Mouse (Mus musculus) ovary, adult 18-20 months (tissue): ENCODE data around the gene Cdh6.

Source experiments
- DNase-seq: peaks from one replicate; pipeline ENCODE4 v3.0.0; 2022; ENCODE audit warnings: low spot score, mixed read lengths

Cdh6 gene

GRCm38 (mm10) chr15:13057728-13058127 lies 115.7 kb downstream of the Cdh6 start:
- no peak for DNase-seq

DNA sequence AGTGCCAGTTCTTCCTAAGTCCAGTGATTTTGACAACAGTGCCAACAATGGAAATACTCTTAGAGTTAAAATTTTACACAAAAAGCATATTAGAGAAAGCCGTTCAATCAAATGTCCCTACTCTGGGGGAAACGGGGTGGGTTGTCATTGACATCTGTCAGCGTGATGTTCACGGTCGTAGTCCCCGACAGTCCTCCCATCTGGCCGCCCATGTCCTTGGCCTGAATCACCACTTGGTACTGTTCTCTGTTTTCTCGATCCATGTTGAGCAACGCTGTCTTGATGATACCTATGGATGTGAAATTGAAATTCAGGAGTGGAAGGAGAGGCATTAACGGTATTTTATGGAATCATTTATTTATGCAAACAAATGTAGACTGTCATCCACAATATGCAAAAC lies 116.2 kb downstream of the Cdh6 start:
- DNase-seq = no peak

- DNase-seq = no peak
Measured at GRCm38 (mm10) chr15:13047910-13048309, 125.6 kb downstream of the Cdh6 start.

DNA sequence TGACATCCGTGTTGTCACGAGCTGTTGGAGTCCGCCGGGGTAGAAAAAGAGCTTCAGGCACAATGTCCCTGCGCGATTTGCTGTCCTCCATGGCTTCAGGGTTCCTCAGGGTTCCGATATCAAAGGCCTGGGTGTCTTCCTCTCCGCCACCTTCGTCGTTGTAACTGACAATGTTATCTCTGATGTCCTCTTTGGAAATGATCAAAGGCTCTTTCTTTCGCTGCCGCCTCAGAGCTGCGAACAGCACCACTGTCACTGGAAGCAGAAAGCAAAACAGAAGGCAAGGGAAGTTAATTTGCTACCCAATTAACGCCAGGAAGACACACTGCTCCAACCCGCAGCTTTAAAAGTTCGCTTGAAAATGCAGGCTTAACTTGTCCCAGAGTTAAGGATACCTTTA lies 139.0 kb downstream of the Cdh6 start:
- no peak for DNase-seq

DNA sequence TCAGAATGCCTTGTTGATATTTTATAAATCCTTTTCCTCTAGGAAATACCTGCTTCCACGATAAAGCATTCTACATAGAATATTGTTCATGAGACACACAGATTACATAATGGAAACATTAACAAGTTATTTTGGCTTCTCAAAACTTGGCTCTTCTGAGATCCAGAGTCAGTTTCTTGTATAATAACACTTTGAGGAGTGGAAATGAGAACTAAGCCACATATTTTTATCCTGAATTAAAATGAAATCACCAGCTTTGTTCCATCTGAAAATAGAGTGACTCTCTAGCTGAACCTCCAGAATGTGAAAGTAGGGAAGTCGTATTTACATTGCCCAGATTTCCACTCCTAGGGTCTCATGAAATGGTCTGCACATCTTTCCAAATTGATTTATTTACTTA lies 142.8 kb downstream of the Cdh6 start:
- no peak for DNase-seq

DNA sequence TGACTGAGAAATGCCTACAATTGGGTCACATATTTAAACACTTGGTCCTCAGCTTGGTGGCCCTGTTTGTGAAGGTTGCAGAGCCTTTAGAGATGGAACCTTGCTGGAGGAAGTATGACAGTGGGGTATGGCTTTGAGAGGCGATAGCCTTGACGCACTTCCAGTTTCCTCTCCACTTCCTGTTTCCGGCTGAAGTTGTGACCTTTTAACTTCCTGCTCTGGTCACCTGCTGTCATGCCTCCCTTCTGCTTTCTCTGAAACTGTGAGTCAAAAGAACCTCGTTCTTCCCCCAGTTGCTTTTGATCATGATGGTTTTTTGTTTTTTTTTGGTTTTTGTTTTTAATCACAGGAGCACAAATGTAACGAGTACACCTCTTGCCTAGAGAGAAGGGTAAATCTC lies 146.0 kb downstream of the Cdh6 start:
- DNase-seq = no peak

GRCm38 (mm10) chr15:13016756-13017357 lies 156.6 kb downstream of the Cdh6 start:
- no peak for DNase-seq

DNA sequence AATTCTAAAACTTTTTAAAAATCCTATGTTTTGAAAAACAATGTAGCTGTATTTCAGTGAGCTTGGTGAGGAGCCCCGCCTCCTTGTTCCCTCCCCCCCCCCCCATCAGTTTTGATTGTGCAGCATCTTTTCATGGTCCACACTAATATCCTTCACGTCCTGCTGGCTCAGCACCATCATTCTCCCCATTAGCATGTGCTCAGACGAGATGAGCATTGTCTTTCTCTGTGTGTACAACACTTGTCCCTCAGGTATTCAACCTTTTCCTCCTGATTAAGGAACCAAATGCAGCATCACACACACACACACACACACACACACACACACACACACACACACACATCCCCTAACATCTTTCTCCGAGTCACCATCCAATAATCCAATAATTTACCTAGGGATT lies 164.7 kb downstream of the Cdh6 start:
- no peak for DNase-seq

- no peak for DNase-seq
Measured at GRCm38 (mm10) chr15:13005934-13006333, 167.5 kb downstream of the Cdh6 start.

DNA sequence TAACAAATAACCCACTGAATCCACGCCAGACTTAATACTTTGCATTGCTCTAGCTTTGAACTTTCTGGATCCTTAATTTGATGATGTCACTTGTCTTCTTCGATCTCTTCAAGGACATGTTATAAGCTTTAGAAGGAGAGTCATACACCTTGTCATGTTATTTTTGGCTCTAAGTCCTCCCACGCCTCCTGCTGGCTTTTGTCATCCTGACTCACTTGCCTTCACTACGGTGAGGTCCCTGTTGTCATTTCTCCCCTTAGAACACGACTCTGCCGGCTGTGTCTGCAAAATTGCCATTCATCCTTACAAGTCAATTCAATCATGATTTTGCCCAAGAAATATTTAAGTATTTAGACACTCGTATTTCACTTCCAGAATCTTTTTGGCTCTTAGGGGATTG lies 171.9 kb downstream of the Cdh6 start:
- DNase-seq = no peak

DNA sequence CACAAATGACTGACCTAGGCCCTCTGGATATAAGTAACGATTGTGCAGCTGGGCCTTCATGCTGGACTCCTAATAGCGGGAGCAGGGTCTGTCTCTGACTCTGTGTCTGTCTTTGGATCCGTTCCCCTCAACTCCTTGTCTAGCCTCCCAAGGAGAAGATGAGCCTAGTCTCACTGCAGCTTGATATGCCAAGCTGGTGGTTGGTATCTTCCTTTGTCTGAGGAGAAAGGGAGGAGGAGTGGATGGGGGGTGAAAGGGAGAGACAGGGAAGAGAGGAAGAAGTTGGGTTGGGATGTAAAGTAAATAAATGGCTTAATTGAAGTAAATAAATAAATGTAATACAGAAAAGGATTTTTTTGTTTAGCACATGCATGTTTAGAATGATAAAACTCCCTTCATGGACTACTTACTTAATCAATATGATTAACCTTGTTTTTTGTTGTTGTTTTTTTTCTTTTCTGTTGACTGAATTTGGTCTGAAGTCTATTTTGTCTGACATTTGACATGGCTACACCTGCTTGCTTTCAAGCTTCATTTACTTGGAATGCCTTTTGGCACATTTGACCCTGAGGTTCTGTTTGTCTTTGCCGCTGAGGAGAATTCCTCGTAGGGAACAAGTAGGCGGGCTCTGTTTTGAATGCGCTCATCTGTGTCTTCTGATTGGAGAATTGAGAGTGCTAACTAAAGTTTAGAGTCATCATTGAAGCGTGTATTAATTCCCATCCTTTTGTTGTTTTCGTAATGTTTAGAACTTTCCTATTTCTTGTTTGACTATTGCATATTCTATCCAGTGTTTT lies 178.7 kb downstream of the Cdh6 start:
- DNase-seq = no peak
